Mouse (Mus musculus) large intestine, adult 2 months (tissue): ENCODE measurements at regions not wholly inside any gene's neighbourhood (a gene's known extent, or its start where the extent isn't known, plus 50 kb on each side); places are given as distances from the start of the nearest gene placed in this dataset.

Source experiments
- DNase-seq: peaks from one replicate; pipeline ENCODE4 v3.0.0-alpha.2; 2012; ENCODE audit warnings: low read depth, low spot score
- WGBS: fragments of 180-500 bp; shearing (Covaris S2); methylation state at CpG from one replicate; pipeline ENCODE4 v1.1.7; 2018; 5-methylcytosine and 5-hydroxymethylcytosine counted together

DNA sequence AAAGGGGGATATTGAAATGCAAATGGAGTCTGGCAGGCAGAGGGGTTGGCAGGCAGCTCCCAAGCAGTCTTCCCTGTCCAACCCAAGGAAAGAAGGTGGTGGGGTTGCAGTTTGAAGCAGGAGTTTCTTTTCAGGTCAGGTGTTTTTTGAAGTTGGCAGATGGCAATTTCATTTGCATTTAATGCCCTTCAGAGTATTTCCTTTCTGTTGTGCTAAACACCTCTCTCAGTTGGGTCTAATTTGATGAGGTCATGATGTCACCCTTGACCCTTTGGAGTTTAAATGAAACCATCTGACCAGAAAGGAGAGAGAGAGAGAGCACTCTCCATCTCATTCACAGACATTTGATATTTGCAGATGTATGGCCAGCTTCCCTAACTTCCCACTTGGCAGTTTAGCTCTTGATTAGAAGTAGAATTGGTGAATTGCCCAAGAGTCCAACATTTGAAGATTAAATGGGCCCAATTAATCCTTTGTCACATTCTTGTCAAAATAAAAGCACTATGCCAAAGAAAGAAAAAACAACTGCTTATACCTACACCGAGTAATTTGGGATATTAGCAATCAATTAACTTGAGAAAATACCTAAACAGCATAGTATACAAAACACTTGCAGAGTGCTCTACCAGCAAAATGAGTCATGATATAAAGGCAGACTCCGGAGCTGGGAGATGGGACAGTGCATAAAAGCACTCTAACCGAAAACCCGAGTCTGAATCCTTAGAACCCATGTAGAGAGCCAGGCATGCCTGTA, 111.8 kb upstream of the Rab11fip2 start:
- 81% methylated on average over 4 of the region's 4 CpGs for WGBS
- no peak for DNase-seq

DNA sequence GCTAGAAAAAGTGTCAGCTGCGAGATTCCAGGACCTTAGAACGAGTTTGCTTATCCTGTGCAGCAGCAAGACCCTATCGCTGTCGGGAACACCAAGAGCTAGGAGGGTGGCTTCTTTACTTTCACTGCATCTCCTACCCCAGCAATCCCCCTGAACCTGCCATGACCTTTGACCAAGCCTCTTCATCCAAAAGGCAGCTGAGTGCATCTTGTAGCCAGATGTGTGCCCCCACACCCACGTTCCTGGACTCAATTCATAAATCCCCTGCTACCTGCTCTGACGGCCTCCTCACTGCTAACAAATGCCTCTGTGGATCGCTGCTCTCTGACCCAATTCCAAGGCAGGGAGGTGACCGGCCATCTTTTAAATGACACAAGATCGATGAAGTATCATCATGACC, 107.7 kb upstream of the Rab11fip2 start:
- WGBS, result 54% methylated on average over 9 of the region's 9 CpGs
- no peak for DNase-seq

DNA sequence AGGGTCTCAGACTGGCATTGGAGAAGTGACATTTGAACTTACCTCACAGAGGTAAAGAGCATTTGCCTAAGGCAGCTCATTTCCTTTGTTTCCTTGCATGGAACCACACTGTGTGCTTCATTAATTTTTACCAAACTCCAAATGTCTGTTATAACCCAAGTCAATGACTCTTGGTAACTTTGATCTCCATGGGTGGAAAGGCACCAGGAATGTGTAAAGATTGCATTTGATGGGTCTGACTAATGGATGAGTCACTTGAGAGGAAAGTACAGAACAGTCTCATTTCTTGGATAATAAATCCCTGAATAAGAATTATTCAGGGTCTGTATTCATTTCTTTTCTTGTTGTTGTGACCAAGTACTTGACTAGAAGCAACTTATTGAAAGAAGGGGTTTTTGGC, 97.3 kb upstream of the Rab11fip2 start:
- DNase-seq, result no peak

DNA sequence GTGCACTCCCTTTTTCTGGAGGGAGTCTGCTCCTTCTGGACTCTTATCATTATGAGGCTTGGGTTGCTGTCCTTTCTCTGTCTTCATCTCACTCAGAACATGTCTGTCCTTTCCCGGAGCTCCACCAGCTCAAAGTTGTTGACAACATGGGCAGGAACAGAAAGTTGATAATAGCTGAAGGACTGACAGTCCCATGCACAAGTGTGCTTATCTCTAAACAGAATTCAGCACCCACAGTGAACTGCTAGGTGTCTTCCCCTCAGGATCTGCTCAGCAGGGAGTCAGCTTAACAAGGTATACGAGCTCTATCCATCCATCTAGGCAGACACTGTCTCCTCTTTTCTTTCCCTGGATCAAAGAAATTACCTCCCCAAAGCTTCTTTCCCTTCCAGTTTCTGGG, 89.2 kb upstream of the Rab11fip2 start:
- no peak for DNase-seq
- WGBS, result 92% methylated on average over 2 of the region's 2 CpGs

DNA sequence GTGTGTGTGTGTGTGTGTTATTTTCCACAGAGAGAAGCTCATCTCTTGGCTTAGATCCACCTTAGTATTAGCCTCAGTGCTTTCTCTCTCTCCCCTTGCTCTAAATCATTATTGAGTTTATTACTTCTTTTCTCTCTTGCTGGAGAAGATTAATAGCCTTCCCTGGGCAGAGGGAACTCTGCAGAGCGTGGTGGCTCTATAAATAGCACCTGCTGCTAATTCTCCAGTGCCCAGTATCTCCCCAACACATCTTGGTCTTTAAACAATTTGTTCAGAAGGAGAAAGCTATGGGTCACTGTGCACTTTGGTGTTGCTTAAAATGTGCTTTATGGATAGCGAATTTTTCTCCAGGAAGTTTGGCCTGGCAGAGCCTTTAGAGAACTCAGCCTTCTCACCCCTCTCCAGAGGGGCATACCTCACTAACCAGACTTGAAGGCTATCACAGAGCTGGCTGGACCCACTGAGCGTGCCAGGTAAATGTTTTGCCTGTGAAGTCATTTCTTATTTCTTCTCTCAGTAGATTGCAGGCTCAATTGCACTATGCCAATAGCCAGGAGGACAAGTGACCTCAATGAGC, 86.8 kb upstream of the Rab11fip2 start:
- WGBS, result 36% methylated on average over 3 of the region's 3 CpGs

DNA sequence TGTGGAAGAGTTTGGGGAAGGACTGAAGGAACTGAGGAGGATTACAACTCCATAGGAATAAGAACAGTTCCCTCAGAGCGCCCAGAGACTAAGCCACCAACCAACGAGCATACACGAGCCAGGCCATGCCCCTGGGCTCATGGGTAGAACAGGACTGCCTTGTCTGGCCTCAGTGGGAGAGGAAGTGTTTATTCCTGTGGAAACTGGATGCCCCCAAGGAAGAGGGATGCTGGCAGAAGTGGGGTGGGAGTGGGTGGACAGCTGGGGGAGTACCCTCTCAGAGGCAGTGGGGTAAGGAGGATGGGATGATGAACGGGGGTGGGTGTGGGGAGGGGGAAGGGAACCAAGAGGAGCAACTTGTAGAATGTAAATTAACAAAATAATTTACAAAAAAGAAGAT, 86.3 kb upstream of the Rab11fip2 start:
- DNase-seq, result no peak
- 60% methylated on average over 4 of the region's 4 CpGs for WGBS

More for the DNA sequence above, 86.8 kb upstream of the Rab11fip2 start:
- no peak for DNase-seq

DNA sequence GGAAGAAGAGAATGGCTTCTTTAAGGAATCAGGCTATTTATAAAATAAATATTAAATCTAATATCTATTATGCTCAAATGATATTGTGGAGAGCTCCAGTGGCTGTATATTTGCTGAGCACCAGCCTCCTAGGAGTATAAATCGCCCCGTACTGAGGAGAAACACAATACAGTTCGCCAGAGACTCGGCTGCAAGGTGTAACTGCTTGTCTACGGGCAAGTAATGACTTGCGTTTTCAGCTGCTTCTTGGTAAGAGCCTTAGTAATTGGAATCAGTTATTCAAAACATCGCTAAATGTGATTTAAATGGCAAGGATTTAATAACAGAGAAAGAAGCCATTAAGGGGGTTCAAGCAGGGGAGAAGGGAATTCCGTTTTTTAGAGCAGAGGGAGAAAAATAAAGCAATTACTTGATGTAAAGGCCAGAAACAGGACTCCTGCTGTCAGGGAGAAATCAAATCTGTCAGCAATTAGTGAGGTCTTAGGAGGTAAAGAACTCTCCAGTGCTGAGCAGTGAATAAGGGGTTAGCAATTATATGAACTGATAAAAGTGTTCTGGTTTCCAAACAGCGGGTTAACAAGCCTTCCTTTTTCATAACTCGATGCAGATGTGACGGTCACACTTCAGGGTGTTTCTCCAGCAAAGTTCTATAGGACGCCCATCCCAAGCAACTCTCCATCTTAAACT, 72.3 kb upstream of the Rab11fip2 start:
- 60% methylated on average over 12 of the region's 12 CpGs for WGBS
- DNase-seq, result no peak

DNA sequence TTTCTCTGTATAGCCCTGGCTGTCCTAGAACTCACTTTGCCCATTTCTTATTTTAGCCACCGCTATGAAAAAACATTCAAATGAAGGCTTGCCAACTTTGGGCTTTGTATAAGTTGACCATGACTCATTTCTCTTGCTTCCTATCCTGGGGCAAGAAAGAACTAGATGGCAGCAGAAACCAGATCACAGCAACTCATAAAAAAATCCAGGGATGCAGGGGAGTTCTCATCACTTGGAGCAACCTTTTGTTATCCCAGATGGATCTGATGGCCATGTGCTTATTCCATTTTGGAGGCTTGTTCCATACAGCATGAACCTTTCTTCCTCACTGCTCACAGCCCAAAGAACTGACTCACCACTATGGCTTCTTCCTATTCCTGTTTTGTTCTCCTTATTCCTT, 52.1 kb upstream of the Rab11fip2 start:
- no peak for DNase-seq
- WGBS, result 85% methylated on average over 1 of the region's 1 CpGs
